Mouse (Mus musculus) liver, adult 2 months (tissue): Measurements from ENCODE around the gene Nos1ap.

Experiments
- CTCF ChIP-seq: fragments of 200-500 bp; IDR thresholded peaks from 2 replicates; pipeline ENCODE4 v1.5.1; 2011; ENCODE audit warnings: low read depth, low read length, control low read depth
- POLR2A ChIP-seq: fragments of 200-500 bp; IDR thresholded peaks from 2 replicates; pipeline ENCODE4 v1.6.1; 2011; ENCODE audit warnings: low read length, control low read depth; ENCODE audit not compliant: insufficient read depth; ENCODE audit errors: extremely low read depth

DNA sequence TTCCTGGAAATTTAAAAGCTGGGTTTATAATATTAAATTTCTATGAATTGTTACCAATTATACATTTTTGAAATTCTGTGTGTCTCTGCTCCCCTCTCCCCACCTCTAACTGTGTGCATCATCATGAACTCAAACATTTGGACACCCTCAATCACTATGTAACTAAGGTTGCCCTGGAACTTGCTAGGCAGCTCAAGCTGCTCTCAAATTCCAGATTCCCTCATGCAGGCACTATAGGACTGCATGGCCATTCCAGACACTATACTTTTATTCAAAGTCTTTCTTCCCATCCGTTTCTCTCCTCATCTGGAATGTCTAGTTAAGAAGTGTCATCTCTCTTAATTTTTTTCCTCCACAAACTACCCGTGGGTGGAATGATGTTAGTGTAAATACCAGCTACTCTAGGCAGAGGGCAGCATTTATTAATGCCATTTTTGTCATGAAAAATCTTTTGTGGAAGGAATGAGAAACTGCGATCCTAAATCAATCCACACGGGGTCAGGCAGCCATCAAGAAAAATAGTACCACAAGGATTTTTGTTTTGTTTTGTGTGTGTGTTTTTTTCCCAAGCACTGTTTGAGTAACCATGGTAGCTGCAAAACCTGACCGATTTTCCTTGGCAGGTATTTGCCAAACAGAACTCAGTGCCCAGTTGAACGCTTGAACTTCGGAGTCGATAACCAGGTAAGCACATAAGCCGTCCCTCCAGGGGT lies 297.3 kb downstream of the Nos1ap start:
- peak; percentile 58 for TF ChIP-seq CTCF
- TF ChIP-seq POLR2A: no peak
